Mouse (Mus musculus) heart, adult 9 months (tissue): ENCODE data around the gene Klhl7.
"Not testable (repeated sequence)": the region's sequence is repeated elsewhere in the genome, so short reads cannot be mapped to it uniquely, and the experiment has no call there.

Experiments
- DNase-seq, 2 experiments: peaks; one replicate each; pipeline ENCODE4 v3.0.0; 2022; ENCODE audit warnings: low spot score in 2 of 2

Gene Klhl7

DNA sequence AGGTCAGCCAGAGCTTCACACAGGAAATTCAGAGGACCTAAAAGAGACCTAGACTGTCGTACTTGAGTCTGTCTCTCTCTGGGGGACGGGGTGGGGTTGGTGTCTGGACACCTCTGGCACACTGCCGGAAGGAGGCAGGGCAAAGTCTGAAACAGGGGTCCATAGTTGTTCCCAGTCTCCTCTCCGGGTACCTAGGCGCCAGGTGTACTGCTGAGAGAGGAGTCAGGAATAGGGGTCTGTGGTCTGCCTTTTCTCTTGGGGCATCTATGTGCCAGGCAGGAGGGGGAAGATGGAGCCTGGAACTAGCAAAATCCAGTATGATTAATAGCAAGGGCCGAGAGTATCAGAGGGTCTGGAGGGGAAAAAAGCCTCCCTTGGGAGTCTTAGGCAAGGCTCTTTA lies 5.0 kb upstream of the Klhl7 start:
- DNase-seq, result no peak

- DNase-seq, result no peak
Observed at GRCm38 (mm10) chr5:24095881-24096280, 4.5 kb upstream of the Klhl7 start.

- peak; percentile 43 to 52 for DNase-seq
Observed at GRCm38 (mm10) chr5:24100810-24101311, 456 bp downstream of the Klhl7 start.

DNA sequence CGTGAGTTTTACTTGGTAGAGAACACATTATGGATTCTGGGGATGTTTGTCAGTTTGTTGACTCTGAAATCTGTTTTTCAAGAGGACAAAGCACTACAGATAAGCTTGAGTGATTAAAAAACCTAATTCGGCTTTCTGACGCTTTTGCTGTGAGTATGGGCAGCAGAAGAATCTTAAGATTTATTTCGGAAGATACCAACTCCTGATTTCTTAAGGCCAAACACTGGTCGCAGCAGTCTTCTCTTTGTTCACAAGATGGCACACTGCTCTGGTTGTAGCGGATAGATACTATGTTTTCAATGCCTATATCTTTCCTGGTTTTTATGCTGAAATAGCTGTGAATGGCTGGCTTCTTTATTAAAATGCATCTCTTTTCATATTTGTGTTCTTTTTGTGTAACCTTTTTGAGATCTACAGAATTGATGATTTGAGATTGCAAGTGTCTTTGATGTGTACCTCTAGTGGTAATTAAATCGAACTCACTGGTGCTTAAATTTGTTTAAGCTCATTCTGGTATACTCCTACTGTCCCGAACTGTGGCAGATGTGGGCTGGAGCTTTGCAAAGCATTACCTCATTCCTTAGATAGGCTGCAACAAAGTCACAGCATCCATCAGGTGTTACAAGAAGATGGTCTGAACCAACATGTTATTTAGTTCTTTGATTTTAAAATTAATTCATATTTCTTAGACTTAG lies 1.2 kb downstream of the Klhl7 start:
- DNase-seq, result no peak

DNA sequence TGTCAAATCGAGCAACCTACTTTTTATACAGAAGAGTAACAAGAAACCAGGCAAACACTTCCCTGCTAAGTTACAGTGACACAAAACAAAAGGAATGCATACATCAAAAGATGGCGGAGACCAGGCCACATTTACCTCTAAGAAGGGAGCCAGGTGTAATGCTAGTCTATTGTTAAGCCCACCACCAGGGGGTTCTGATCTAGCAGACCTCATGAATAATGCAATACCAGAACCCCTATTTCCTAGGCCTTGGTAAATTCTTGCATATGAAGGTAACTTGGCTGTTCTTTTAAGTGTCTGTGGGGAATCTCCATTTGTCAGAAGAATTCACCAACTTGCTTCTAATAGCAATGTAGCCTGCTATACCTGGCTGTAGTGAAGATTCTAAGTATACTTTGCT lies 2.8 kb downstream of the Klhl7 start:
- not testable (repeated sequence) for DNase-seq

GRCm38 (mm10) chr5:24103841-24104240 lies 3.4 kb downstream of the Klhl7 start:
- no peak for DNase-seq

GRCm38 (mm10) chr5:24107071-24107739 lies 6.8 kb downstream of the Klhl7 start:
- no peak for DNase-seq

GRCm38 (mm10) chr5:24107740-24108098 lies 7.3 kb downstream of the Klhl7 start:
- DNase-seq, result no peak

- DNase-seq, result no peak
Observed at GRCm38 (mm10) chr5:24110068-24110467, 9.7 kb downstream of the Klhl7 start.

GRCm38 (mm10) chr5:24112116-24112903 lies 11.9 kb downstream of the Klhl7 start:
- no peak for DNase-seq

GRCm38 (mm10) chr5:24122221-24122620 lies 21.8 kb downstream of the Klhl7 start:
- DNase-seq, result no peak

DNA sequence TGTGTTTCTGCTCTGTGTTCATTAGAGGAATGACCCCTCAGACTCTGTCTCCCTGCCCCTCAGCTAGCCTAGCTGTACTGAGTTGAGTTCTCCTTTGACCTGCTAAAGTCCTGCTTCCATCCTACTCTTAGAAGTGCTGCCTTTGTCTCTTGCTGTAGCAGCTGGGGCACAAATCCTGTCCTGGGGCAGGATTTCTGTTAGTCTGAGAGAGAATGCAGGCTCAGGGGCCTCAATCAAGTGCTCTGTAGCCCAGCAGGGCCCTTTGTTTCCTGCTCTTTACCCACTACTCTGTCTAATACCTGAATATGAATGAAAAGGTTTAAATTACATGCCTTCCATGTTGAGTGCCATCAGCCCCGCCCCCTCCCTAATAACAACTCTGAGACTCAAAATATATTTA lies 23.8 kb downstream of the Klhl7 start:
- no peak for DNase-seq

DNA sequence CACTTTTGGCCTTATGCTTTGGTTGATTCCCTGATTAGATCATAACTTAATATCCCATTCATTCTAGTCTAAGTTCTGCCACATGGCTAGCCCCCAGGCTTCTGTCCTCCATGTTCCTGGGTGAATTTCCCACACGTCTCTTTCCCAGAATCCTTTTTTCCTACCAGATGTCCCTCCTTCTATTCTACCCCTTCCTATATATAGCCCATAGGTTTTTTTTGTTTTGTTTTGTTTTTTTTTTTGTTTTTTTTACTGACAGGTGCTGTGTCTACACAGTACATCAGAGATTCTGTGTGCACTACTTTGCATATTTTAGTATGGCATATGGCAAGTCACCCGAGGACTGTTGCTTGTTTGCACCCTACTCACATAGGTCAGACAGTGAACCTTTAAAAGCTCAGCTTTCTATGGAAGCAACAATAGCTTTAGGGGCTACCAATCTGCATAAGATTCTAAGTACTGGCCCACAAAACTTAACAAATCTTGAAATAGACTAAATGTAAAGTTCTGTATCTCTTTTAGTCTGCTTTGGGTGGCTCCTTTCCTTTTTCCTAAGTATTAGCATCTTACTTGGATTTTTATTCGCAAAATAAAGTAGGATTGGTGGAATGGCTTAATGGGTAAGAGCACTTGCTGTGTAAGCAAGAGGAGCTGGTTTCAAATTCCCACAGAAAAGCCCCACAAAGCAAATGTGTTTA lies 24.3 kb downstream of the Klhl7 start:
- DNase-seq, result no peak

DNA sequence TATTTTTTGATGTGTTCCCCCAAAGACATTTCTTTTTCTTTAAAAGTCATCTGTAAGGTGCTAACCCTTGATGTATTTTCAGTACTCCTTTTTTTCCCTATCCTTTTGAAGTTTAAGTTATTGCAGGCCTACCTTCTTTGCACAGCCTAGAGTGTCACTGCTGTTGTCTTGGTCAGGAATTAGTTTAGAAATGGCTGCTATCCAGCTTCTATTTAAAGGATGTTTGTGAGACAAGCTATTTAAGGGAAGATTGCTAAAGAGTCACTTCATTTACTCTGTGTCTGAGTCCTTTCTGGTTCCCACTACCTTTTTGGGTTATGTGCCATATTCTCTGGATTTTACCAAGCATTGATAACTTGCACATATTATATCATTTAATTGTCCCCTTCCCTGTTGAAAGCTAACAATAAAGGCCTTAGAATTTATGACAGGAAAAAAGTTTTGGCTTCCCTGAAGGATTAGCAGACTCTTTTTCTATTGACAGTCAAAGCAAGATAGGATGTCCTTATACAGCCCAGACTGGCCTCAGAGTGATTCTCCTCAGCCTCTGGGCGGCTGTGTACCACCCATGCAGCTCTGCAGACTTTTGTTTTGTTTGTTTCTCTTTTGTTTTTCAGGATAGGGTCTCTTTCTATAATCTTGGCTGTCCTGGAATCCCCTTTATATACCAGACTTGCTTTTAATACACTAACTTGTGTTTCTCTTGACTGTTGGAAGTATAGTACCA lies 25.7 kb downstream of the Klhl7 start:
- peak; percentile 20 to 22 for DNase-seq

DNA sequence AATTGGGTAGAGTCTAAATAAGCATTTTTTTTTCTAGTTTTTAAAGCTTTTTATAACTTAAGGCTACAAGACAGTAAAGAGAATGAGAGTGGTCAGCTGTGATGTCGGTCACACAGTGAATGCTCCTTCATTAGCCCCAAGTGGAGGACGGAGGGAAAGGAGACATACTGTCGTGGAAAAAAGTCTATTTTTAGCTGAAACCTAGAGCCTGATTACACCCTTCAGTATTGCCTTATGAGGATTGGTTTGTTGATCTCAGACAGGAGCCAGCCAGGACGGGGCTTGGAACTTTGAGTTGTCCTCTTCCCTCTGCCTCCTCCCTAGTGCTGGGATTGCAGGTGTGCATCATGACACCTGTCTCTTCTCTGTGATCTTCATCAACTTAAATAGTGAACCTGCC lies 26.6 kb downstream of the Klhl7 start:
- peak; percentile 16 to 46 for DNase-seq

GRCm38 (mm10) chr5:24146964-24147363 lies 46.6 kb downstream of the Klhl7 start:
- DNase-seq, result no peak

- no peak for DNase-seq
Observed at GRCm38 (mm10) chr5:24152199-24152598, 51.8 kb downstream of the Klhl7 start.

DNA sequence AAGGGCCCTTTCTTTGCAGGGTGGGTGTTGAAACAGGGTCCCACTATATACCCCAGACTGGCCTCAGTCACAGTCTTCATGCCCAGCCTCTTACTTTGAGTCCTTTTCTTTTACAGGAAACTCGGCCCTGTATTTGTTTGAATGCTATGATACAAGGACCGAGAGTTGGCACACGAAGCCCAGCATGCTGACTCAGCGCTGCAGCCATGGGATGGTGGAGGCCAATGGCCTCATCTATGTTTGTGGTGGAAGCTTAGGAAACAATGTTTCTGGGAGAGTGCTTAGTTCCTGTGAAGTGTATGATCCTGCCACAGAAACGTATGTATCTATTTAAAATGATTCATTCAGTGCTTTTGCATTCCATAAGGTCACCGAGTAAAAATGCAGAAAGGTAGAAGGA lies 56.4 kb downstream of the Klhl7 start:
- DNase-seq, result no peak

DNA sequence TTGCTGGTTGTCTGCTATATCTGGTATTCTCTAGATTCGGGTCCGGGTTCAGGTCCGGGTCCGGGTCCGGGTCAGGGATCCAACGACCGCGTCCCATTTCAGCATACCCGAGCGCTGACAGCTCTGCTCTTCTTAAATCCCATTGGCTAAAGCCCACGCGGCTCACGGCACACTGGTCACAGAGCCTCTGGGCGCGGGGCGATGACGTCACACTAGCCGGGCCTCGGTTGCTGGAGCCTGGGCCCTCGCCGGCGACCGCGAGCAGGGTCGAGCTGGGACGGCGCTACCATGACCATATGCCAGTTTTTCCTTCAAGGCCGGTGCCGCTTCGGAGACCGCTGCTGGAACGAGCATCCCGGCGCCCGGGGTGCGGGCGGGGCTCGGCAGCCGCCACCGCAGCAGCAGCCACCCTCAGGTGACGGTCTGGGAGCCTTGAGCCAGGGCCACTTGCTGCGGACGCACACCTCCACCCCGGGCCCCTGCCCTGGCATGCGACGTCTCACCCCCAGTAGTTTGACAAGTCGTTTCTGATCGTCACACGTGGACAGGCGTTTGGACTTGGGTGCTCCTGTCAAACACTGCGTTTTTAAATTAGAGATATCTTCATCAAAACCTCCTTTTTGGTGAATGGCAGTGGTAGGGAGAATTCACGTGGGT lies 64.5 kb downstream of the Klhl7 start, which contains the start of gene Nupl2:
Nupl2 (plus strand) TSS at position 175 of the 657 bp plus-strand sequence.
- DNase-seq, result peak; percentile 92 to 93

- no peak for DNase-seq
Observed at GRCm38 (mm10) chr5:24167263-24167662, 66.9 kb downstream of the Klhl7 start.

GRCm38 (mm10) chr5:24169881-24170280 lies 69.5 kb downstream of the Klhl7 start:
- no peak for DNase-seq
